Mouse (Mus musculus): ENCODE results near the gene Dexi. TPM values are rescaled to one million over a fixed set of nuclear protein-coding genes. Genes with fewer than 3 reads are reported as not detected.
A peak's percentile ranks its signal among the peaks of the same experiment; 100 is the strongest.

Dexi gene
- polyA plus RNA-seq, 1 experiment from 2014 or later = 13.3 TPM

DNA sequence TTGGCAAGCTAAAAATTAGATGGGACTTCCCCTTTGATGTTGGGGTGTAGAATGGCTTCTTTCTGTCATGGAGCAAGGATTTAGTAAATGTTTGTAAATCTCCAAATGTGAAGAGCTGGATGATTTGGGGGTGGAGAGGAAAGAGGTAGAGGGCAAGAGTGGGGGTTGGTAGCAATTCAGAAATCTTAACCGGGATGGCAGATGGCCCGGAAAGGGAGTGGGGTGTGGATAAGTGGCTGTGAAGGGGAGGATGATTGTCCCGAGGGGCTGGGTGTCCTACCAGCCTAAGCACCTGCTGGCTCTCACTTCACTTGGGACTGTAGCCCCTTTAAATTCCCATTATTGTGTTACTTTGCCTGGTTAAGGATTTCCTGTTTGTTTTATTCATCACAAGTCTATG is 4.0 kb upstream of the Dexi start:
- Histone ChIP-seq H3K4me2 (ENCODE audit: low read length) (no peak overlapping the region), H3K27me3 (ENCODE audit: control insufficient read depth, insufficient read depth, low read depth, low read length) (no peaks in the 10 kb centered on the region), H3K9me3 (replicated peaks; ENCODE audit: control insufficient read depth, low read length, poor library complexity, severe bottlenecking) (no peaks in the 10 kb centered on the region), H3K4me1 (ENCODE audit: control insufficient read depth, insufficient read depth, low read length) (peaks cover 27% of the 10 kb centered on the region), H3K27ac (ENCODE audit: low read length) (no peak overlapping the region), H3K4me3 (ENCODE audit: low read depth, low read length) (no peak overlapping the region), H3K36me3 (ENCODE audit: control insufficient read depth, insufficient read depth, low read length) (no peaks in the 10 kb centered on the region), H3K9ac (ENCODE audit: low read depth, low read length) (no peak overlapping the region)
- no peak for ATAC-seq
- 63% methylated on average over 3 of the region's 3 CpGs for WGBS

DNA sequence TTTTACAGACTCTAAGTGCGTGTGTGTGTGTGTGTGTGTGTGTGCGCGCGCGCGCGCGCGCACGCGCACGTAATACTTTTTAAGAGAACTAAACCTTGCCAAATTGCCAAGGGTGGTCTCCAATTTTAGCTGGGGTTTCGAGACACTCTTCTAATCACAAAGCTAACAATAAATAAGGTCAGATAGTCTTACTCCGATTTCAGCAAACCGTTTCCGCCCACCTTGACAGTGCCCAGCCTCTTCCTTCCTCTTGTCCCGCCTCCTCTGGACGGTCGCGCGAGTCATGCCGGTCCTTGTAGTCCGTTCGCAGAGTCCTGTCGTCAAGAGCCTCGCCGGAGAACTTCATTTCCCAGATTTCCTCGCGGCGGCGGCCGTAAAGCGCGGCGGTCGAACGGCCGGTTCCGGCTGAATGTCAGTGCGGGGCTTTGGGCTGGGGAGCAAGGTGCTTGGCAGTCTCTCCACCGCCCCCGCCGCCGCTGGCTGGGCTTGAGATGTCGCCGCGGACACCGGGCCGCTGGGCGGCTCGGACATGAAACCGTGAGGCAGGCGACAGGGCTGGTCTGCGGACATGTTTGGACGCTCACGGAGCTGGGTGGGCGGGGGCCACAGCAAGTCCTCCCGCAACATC is 2.3 kb upstream of the Dexi start, which contains the start of gene Clec16a:
Gene Clec16a, plus strand, starts transcription at position 345 of the 628 bp plus-strand sequence.
- peak within 1 kb of the TSS; percentile 66; the same call in 1 of the 2 replicates for H3K27ac ChIP-seq (ENCODE audit: low read length)
- under 1% methylated on average over 58 of the region's 58 CpGs for WGBS

DNA sequence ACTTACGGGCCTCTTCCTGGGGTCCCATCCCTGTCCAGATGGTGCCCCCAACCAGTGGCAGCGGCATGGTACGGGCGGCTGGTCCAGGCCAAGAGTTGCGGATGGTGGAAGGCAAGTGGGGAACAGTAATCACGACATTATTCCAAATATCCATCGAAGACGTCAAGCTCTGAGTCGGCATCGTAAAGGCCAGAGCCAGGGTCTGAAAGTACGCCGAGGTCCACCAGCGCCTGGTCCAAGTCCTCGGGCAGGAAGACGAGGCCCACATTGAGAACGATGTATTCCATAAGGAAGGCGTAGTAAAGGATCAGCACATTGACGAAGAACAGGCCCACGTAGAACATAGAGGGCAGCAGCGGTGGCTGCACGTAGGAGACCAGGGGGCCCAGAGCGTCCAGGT is 588 bp downstream of the Dexi start:
- Histone ChIP-seq H3K9me3 (replicated peaks; ENCODE audit: control insufficient read depth, low read length, poor library complexity, severe bottlenecking) (no peaks in the 10 kb centered on the region), H3K27ac (ENCODE audit: low read length) (peak overlapping the region; percentile 84), H3K36me3 (ENCODE audit: control insufficient read depth, insufficient read depth, low read length) (no peaks in the 10 kb centered on the region), H3K27me3 (ENCODE audit: control insufficient read depth, insufficient read depth, low read depth, low read length) (no peaks in the 10 kb centered on the region), H3K9ac (ENCODE audit: low read depth, low read length) (peak overlapping the region; percentile 96), H3K4me2 (ENCODE audit: low read length) (peak overlapping the region; percentile 91), H3K4me3 (ENCODE audit: low read depth, low read length) (peak overlapping the region; percentile 92), H3K4me1 (ENCODE audit: control insufficient read depth, insufficient read depth, low read length) (peaks cover 55% of the 10 kb centered on the region)
- peak; percentile 21 for ATAC-seq
- WGBS = 4% methylated on average over 22 of the region's 22 CpGs

More for the DNA sequence above, 2.3 kb upstream of the Dexi start, which contains the start of gene Clec16a:
- H3K9me3 ChIP-seq (replicated peaks; ENCODE audit: control insufficient read depth, low read length, poor library complexity, severe bottlenecking) = no peaks in the 10 kb centered on the region
- H3K36me3 ChIP-seq (ENCODE audit: control insufficient read depth, insufficient read depth, low read length) = no peaks in the 10 kb centered on the region
- ATAC-seq = peak; percentile 93
- H3K9ac ChIP-seq (ENCODE audit: low read depth, low read length) = peak within 1 kb of the TSS; percentile 84
- no peaks in the 10 kb centered on the region for H3K27me3 ChIP-seq (ENCODE audit: control insufficient read depth, insufficient read depth, low read depth, low read length)
- peak within 1 kb of the TSS; percentile 83 for H3K4me2 ChIP-seq (ENCODE audit: low read length)
- peaks cover 43% of the 10 kb centered on the region for H3K4me1 ChIP-seq (ENCODE audit: control insufficient read depth, insufficient read depth, low read length)
- peak within 1 kb of the TSS; percentile 93 for H3K4me3 ChIP-seq (ENCODE audit: low read depth, low read length)

DNA sequence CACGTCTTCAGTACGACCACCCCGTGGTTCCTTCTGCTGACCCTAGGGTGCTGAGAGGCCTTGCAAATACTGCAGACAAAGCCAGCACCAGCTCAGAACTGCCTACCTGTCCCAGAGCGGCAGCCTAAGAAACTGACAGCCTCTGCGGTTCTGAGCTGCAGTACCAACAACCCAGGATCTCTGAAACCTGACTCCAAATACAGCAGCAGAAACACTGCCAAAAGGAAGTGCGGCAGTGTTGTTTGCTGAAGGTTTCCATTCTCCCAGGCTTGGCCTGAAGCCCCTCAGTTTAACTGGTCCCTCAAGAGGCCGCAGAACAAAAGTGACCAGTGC is 1.3 kb downstream of the Dexi start:
- Histone ChIP-seq H3K4me1 (ENCODE audit: control insufficient read depth, insufficient read depth, low read length) (peaks cover 48% of the 10 kb centered on the region), H3K9me3 (replicated peaks; ENCODE audit: control insufficient read depth, low read length, poor library complexity, severe bottlenecking) (no peaks in the 10 kb centered on the region), H3K4me2 (ENCODE audit: low read length) (peak overlapping the region; percentile 91), H3K4me3 (ENCODE audit: low read depth, low read length) (peak overlapping the region; percentile 92), H3K36me3 (ENCODE audit: control insufficient read depth, insufficient read depth, low read length) (no peaks in the 10 kb centered on the region), H3K27ac (ENCODE audit: low read length) (no peak overlapping the region), H3K27me3 (ENCODE audit: control insufficient read depth, insufficient read depth, low read depth, low read length) (no peaks in the 10 kb centered on the region), H3K9ac (ENCODE audit: low read depth, low read length) (peak overlapping the region; percentile 96)
- ATAC-seq = no peak
- 34% methylated on average over 7 of the region's 7 CpGs for WGBS

DNA sequence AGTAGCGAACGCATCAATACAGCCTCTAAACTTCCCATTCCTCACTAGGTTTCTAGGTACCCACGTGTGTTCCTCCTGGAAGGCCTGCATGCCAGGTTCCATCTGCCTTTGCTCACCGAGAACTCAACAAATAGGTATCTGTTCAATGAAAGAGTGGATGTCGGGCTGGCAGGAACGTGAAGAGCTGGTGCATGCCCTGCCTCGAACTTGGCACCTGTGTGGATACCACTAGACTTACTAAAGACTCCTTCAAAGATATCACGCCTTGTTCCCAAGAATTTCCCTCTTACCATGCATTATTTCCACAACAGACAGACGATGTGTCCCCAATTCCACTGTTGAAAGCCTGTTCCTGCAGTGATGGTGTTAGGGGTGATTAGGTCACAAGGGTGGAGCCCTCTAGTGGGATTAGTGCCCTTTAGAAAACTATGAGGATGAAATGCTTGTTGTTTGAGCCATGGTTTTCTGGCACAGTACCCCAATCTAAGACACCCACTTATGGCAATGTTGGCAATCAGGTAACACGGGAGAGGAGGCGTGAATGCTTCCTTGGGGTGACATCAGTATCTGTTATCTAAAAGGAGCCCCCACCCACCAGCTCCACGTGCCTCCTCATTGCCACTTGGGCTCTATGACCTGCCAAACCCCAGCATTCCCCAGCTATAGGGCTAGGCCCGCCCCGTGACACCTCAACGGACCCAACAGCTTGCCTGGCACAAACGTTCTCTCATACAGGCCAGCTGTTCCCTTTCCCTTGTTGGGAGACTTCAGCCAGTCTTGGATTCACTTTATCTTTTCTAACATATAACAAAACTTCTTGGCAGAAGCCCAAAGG is 1.9 kb downstream of the Dexi start:
- H3K36me3 ChIP-seq (ENCODE audit: control insufficient read depth, insufficient read depth, low read length) = no peaks in the 10 kb centered on the region
- 80% methylated on average over 16 of the region's 16 CpGs for WGBS
- H3K9ac ChIP-seq (ENCODE audit: low read depth, low read length) = peak overlapping the region; percentile 96
- H3K4me2 ChIP-seq (ENCODE audit: low read length) = peak overlapping the region; percentile 91
- ATAC-seq = no peak
- H3K9me3 ChIP-seq (replicated peaks; ENCODE audit: control insufficient read depth, low read length, poor library complexity, severe bottlenecking) = no peaks in the 10 kb centered on the region
- no peak overlapping the region for H3K27ac ChIP-seq (ENCODE audit: low read length)
- H3K4me3 ChIP-seq (ENCODE audit: low read depth, low read length) = peak overlapping the region; percentile 92
- peaks cover 42% of the 10 kb centered on the region for H3K4me1 ChIP-seq (ENCODE audit: control insufficient read depth, insufficient read depth, low read length)
- no peaks in the 10 kb centered on the region for H3K27me3 ChIP-seq (ENCODE audit: control insufficient read depth, insufficient read depth, low read depth, low read length)

DNA sequence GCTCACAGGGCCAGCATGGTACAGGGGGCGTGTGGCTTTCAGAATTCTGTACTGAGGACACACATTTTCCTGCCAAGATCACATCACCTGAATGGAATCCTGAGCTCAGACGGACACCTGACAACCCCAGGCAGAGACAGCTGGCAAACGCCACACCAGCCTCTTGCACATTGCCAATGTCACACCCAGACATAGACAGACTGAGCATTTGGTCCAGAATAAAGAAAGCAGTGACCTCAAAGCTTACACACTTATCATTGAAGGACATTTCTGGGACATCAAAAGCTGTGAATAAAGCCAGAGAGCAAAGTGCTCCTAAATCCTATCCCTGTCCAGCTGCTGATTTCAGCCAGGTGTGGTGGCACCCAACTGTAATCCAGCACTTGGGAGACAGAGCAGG is 5.9 kb downstream of the Dexi start:
- no peak for ATAC-seq
- no peak overlapping the region for H3K4me3 ChIP-seq (ENCODE audit: low read depth, low read length)
- H3K36me3 ChIP-seq (ENCODE audit: control insufficient read depth, insufficient read depth, low read length) = no peaks in the 10 kb centered on the region
- H3K27ac ChIP-seq (ENCODE audit: low read length) = no peak overlapping the region
- H3K4me2 ChIP-seq (ENCODE audit: low read length) = no peak overlapping the region
- peaks cover 34% of the 10 kb centered on the region for H3K4me1 ChIP-seq (ENCODE audit: control insufficient read depth, insufficient read depth, low read length)
- WGBS = 85% methylated on average over 3 of the region's 3 CpGs
- H3K9ac ChIP-seq (ENCODE audit: low read depth, low read length) = no peak overlapping the region
- no peaks in the 10 kb centered on the region for H3K27me3 ChIP-seq (ENCODE audit: control insufficient read depth, insufficient read depth, low read depth, low read length)
- H3K9me3 ChIP-seq (replicated peaks; ENCODE audit: control insufficient read depth, low read length, poor library complexity, severe bottlenecking) = no peaks in the 10 kb centered on the region

DNA sequence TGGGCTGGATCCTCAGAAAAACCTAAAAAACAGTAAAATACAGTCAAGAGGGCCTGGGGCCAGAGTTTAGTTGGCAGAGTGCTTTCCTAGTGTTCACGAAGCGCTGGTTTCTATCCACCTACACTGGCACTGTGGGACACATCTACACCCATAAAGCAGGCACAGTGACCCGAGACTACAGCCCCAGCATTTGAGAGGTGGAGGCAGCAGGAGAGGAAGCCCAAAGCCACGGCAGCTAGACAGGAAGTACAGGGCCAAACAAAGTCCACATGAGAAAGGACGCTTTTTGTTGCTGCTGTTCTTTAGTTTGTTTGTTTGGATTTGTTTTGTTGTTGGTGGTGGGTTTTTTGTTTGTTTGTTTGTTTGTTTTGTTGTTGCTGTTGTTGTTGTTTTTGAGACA is 6.5 kb downstream of the Dexi start:
- H3K9ac ChIP-seq (ENCODE audit: low read depth, low read length) = no peak overlapping the region
- H3K4me3 ChIP-seq (ENCODE audit: low read depth, low read length) = no peak overlapping the region
- H3K27ac ChIP-seq (ENCODE audit: low read length) = no peak overlapping the region
- 93% methylated on average over 5 of the region's 5 CpGs for WGBS
- H3K9me3 ChIP-seq (replicated peaks; ENCODE audit: control insufficient read depth, low read length, poor library complexity, severe bottlenecking) = no peaks in the 10 kb centered on the region
- peaks cover 29% of the 10 kb centered on the region for H3K4me1 ChIP-seq (ENCODE audit: control insufficient read depth, insufficient read depth, low read length)
- no peaks in the 10 kb centered on the region for H3K36me3 ChIP-seq (ENCODE audit: control insufficient read depth, insufficient read depth, low read length)
- no peak overlapping the region for H3K4me2 ChIP-seq (ENCODE audit: low read length)
- no peak for ATAC-seq
- H3K27me3 ChIP-seq (ENCODE audit: control insufficient read depth, insufficient read depth, low read depth, low read length) = no peaks in the 10 kb centered on the region

DNA sequence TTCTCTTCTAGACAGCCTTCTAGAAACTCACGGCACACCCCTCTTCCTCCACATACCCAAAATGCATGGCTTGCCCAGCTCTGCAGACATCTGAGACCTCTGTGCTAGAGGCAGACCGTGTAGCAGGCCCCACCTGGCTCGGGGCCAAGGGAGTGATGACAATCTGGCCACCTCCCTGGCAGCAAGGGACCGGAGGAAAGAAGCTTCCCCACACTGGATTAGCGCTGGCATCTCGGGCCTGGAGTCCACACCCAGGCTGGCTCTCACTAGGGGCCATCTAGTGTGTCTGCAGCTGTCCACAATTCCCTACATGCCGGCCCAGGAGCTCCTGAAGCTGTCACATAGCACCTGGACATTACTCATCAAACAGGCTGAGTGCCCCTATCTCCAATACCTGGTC is 8.3 kb downstream of the Dexi start:
- H3K4me3 ChIP-seq (ENCODE audit: low read depth, low read length) = no peak overlapping the region
- H3K9ac ChIP-seq (ENCODE audit: low read depth, low read length) = no peak overlapping the region
- H3K27ac ChIP-seq (ENCODE audit: low read length) = no peak overlapping the region
- no peak for ATAC-seq
- H3K9me3 ChIP-seq (replicated peaks; ENCODE audit: control insufficient read depth, low read length, poor library complexity, severe bottlenecking) = no peaks in the 10 kb centered on the region
- H3K36me3 ChIP-seq (ENCODE audit: control insufficient read depth, insufficient read depth, low read length) = peaks cover 5% of the 10 kb centered on the region
- 74% methylated on average over 7 of the region's 7 CpGs for WGBS
- H3K4me2 ChIP-seq (ENCODE audit: low read length) = no peak overlapping the region
- peaks cover 12% of the 10 kb centered on the region for H3K4me1 ChIP-seq (ENCODE audit: control insufficient read depth, insufficient read depth, low read length)
- H3K27me3 ChIP-seq (ENCODE audit: control insufficient read depth, insufficient read depth, low read depth, low read length) = no peaks in the 10 kb centered on the region

DNA sequence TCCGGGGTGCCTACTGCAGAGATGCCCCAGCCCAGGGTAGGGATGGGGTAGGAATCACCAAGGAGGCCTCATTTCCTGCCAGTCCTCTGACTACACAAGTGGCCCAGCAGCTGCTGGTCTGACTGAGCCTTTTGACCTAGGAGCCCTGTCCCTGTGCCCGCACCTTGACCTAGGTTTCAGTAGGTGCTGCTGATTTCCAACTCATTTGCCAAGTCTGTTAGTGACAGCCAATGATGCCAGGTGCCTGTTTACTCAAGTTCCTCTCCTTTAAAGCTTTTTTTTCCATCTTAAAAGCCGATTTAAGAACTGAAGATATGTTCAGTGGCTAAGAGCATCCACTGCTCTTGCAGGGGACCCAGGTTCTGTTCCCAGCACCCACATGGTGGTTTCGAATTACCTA is 9.1 kb downstream of the Dexi start:
- Histone ChIP-seq H3K27me3 (ENCODE audit: control insufficient read depth, insufficient read depth, low read depth, low read length) (no peaks in the 10 kb centered on the region), H3K9ac (ENCODE audit: low read depth, low read length) (no peak overlapping the region), H3K4me3 (ENCODE audit: low read depth, low read length) (no peak overlapping the region), H3K9me3 (replicated peaks; ENCODE audit: control insufficient read depth, low read length, poor library complexity, severe bottlenecking) (no peaks in the 10 kb centered on the region), H3K27ac (ENCODE audit: low read length) (no peak overlapping the region), H3K4me1 (ENCODE audit: control insufficient read depth, insufficient read depth, low read length) (peaks cover 4% of the 10 kb centered on the region), H3K36me3 (ENCODE audit: control insufficient read depth, insufficient read depth, low read length) (peaks cover 5% of the 10 kb centered on the region), H3K4me2 (ENCODE audit: low read length) (no peak overlapping the region)
- 97% methylated on average over 4 of the region's 4 CpGs for WGBS
- no peak for ATAC-seq
